Mouse (Mus musculus): ENCODE data around the gene Cryge. TPM values are rescaled to one million over a fixed set of nuclear protein-coding genes. Genes with fewer than 3 reads are reported as not detected.

The Cryge gene
- polyA plus RNA-seq, 1 experiment from 2014 or later: not detected

- Histone ChIP-seq H3K27me3 (replicated peaks) (no peaks in the 10 kb centered on the region), H3K9ac (no peak overlapping the region), H3K4me2 (no peak overlapping the region), H3K27ac (ENCODE audit: poor library complexity, severe bottlenecking) (no peak overlapping the region), H3K4me1 (replicated peaks) (peaks cover 6% of the 10 kb centered on the region), H3K4me3 (no peak overlapping the region), H3K9me3 (replicated peaks) (no peaks in the 10 kb centered on the region), H3K36me3 (no peaks in the 10 kb centered on the region)
- WGBS: 15% methylated on average over 2 of the region's 2 CpGs
- ATAC-seq (ENCODE audit: insufficient number of reproducible peaks, low FRiP score): no peak
These were observed 1.2 kb upstream of the Cryge start for GRCm38 (mm10) chr1:65052140-65052539.

GRCm38 (mm10) chr1:65051696-65052095 lies 747 bp upstream of the Cryge start:
- no peak for ATAC-seq (ENCODE audit: insufficient number of reproducible peaks, low FRiP score)
- Histone ChIP-seq H3K27ac (ENCODE audit: poor library complexity, severe bottlenecking) (no peak overlapping the region), H3K4me2 (no peak overlapping the region), H3K36me3 (no peaks in the 10 kb centered on the region), H3K9ac (no peak overlapping the region), H3K4me3 (no peak overlapping the region), H3K27me3 (replicated peaks) (no peaks in the 10 kb centered on the region), H3K9me3 (replicated peaks) (no peaks in the 10 kb centered on the region), H3K4me1 (replicated peaks) (peaks cover 6% of the 10 kb centered on the region)
- 66% methylated on average over 7 of the region's 7 CpGs for WGBS

DNA sequence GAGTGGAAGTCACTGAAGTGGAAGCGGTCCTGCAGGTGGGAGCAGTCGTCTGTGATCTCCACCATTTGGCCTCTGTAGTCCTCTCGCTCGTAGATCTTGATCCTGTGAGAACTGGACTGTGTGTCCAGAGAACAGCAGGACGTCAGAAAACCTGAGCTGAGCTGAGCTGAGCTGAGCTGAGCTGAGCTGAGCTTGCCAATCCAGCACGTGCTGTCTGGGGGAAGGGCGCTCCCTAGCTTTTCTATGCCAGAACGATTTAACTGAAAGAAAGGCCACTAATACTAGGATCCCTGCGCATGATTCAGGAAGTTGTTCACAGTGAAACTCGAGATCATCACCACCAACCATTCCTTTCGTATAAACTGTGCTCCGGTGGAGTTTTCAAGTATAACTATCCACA lies 2.2 kb downstream of the Cryge start:
- no peak for ATAC-seq (ENCODE audit: insufficient number of reproducible peaks, low FRiP score)
- Histone ChIP-seq H3K4me1 (replicated peaks) (peaks cover 6% of the 10 kb centered on the region), H3K4me3 (no peak overlapping the region), H3K27ac (ENCODE audit: poor library complexity, severe bottlenecking) (no peak overlapping the region), H3K36me3 (no peaks in the 10 kb centered on the region), H3K9ac (no peak overlapping the region), H3K27me3 (replicated peaks) (0 out of 2 replicates have a peak, but pooled peaks cover 3% of the 10 kb centered on the region), H3K9me3 (replicated peaks) (no peaks in the 10 kb centered on the region), H3K4me2 (no peak overlapping the region)
- 60% methylated on average over 12 of the region's 12 CpGs for WGBS

- Histone ChIP-seq H3K9me3 (replicated peaks) (no peaks in the 10 kb centered on the region), H3K27ac (ENCODE audit: poor library complexity, severe bottlenecking) (no peak overlapping the region), H3K27me3 (replicated peaks) (0 out of 2 replicates have a peak, but pooled peaks cover 3% of the 10 kb centered on the region), H3K4me1 (replicated peaks) (no peaks in the 10 kb centered on the region), H3K9ac (no peak overlapping the region), H3K4me2 (peak overlapping the region; percentile 43), H3K36me3 (no peaks in the 10 kb centered on the region), H3K4me3 (no peak overlapping the region)
- ATAC-seq (ENCODE audit: insufficient number of reproducible peaks, low FRiP score): no peak
- 37% methylated on average over 8 of the region's 8 CpGs for WGBS
These were observed 4.4 kb downstream of the Cryge start for GRCm38 (mm10) chr1:65046401-65047109.

DNA sequence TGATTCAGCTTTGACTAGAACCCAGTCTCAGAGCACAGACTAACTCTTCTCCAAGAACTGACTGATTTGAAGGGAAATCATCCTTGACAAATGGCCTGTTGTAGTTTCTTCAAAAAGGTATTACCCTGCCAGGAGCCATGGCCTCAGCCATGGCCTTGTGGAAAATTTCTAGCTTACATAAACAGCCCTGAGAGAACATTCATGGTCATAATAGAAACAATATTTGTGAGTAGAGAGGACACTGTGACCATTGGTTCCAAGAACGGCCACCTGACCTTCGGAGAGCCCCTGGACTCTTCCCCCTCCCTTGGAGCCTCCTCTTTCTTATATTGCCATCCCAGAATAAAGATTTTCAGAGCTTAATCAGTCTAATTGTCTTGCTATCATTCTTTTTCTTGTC lies 7.5 kb downstream of the Cryge start:
- H3K4me1 ChIP-seq (replicated peaks): peaks cover 5% of the 10 kb centered on the region; the same call in 1 of the 2 replicates
- 0 out of 2 replicates have a peak, but pooled peaks cover 3% of the 10 kb centered on the region for H3K27me3 ChIP-seq (replicated peaks)
- no peak overlapping the region for H3K27ac ChIP-seq (ENCODE audit: poor library complexity, severe bottlenecking)
- no peaks in the 10 kb centered on the region for H3K36me3 ChIP-seq
- H3K9ac ChIP-seq: no peak overlapping the region
- no peak overlapping the region for H3K4me3 ChIP-seq
- no peaks in the 10 kb centered on the region for H3K9me3 ChIP-seq (replicated peaks)
- WGBS: 87% methylated on average over 2 of the region's 2 CpGs
- no peak overlapping the region for H3K4me2 ChIP-seq
- no peak for ATAC-seq (ENCODE audit: insufficient number of reproducible peaks, low FRiP score)

GRCm38 (mm10) chr1:65041837-65042236 lies 9.1 kb downstream of the Cryge start:
- Histone ChIP-seq H3K9ac (no peak overlapping the region), H3K27ac (ENCODE audit: poor library complexity, severe bottlenecking) (no peak overlapping the region), H3K4me1 (replicated peaks) (peaks cover 5% of the 10 kb centered on the region; the same call in 1 of the 2 replicates), H3K4me2 (no peak overlapping the region), H3K27me3 (replicated peaks) (0 out of 2 replicates have a peak, but pooled peaks cover 3% of the 10 kb centered on the region), H3K9me3 (replicated peaks) (0 out of 2 replicates have a peak, but pooled peaks cover 3% of the 10 kb centered on the region), H3K4me3 (no peak overlapping the region), H3K36me3 (no peaks in the 10 kb centered on the region)
- no peak for ATAC-seq (ENCODE audit: insufficient number of reproducible peaks, low FRiP score)
- WGBS: 83% methylated on average over 3 of the region's 3 CpGs

DNA sequence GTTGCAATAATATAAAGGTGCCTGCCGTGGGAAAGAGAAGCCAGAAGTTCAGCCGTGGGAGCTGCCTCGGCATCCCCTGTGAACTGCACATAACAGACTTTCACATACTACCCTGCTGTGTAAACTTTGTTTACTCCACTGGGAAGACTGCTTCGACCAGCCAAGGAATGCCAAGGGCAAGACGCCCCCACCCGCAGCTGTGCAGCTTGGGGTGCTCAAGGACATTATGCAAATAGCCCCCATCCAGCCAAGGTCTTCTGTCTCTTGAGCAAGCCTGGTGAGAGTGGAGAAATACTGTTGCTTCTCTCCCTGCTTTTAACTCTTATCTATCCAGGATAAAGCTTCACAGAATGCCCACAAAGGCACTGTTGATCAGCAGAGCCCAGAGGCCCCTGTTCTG lies 10.1 kb downstream of the Cryge start:
- no peaks in the 10 kb centered on the region for H3K36me3 ChIP-seq
- H3K4me3 ChIP-seq: no peak overlapping the region
- no peak overlapping the region for H3K9ac ChIP-seq
- peaks cover 5% of the 10 kb centered on the region; the same call in 1 of the 2 replicates for H3K4me1 ChIP-seq (replicated peaks)
- H3K27me3 ChIP-seq (replicated peaks): 0 out of 2 replicates have a peak, but pooled peaks cover 3% of the 10 kb centered on the region
- no peak overlapping the region for H3K27ac ChIP-seq (ENCODE audit: poor library complexity, severe bottlenecking)
- 0 out of 2 replicates have a peak, but pooled peaks cover 3% of the 10 kb centered on the region for H3K9me3 ChIP-seq (replicated peaks)
- H3K4me2 ChIP-seq: no peak overlapping the region
- 65% methylated on average over 6 of the region's 6 CpGs for WGBS
- no peak for ATAC-seq (ENCODE audit: insufficient number of reproducible peaks, low FRiP score)

GRCm38 (mm10) chr1:65039679-65040078 lies 11.3 kb downstream of the Cryge start:
- Histone ChIP-seq H3K9me3 (replicated peaks) (0 out of 2 replicates have a peak, but pooled peaks cover 3% of the 10 kb centered on the region), H3K4me3 (no peak overlapping the region), H3K9ac (no peak overlapping the region), H3K4me2 (no peak overlapping the region), H3K4me1 (replicated peaks) (peaks cover 5% of the 10 kb centered on the region; the same call in 1 of the 2 replicates), H3K36me3 (no peaks in the 10 kb centered on the region), H3K27ac (ENCODE audit: poor library complexity, severe bottlenecking) (no peak overlapping the region), H3K27me3 (replicated peaks) (no peaks in the 10 kb centered on the region)
- 70% methylated on average over 3 of the region's 3 CpGs for WGBS
- ATAC-seq (ENCODE audit: insufficient number of reproducible peaks, low FRiP score): no peak

DNA sequence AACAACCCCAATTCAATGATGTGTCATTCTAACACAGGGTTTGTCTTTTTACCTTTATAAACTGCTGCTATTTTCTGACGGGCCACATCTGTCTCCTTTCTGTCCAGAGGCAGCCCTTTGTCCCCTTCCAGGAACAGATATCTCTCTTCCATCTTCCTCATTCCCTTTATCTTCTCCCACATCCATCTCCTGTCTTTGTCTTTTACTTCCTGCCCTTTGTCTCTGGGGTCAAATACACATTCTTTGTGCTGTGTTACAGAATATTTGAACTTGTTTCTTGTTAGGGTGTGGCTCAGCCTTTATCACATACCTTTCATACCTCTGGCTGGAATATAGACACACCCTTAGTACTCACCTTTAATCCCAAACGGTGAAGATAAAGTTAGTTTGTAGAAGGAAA lies 13.4 kb downstream of the Cryge start:
- Histone ChIP-seq H3K4me2 (no peak overlapping the region), H3K27me3 (replicated peaks) (no peaks in the 10 kb centered on the region), H3K4me3 (no peak overlapping the region), H3K27ac (ENCODE audit: poor library complexity, severe bottlenecking) (no peak overlapping the region), H3K36me3 (no peaks in the 10 kb centered on the region), H3K9me3 (replicated peaks) (0 out of 2 replicates have a peak, but pooled peaks cover 3% of the 10 kb centered on the region), H3K4me1 (replicated peaks) (peaks cover 5% of the 10 kb centered on the region; the same call in 1 of the 2 replicates), H3K9ac (no peak overlapping the region)
- ATAC-seq (ENCODE audit: insufficient number of reproducible peaks, low FRiP score): no peak
- WGBS: 53% methylated on average over 2 of the region's 2 CpGs

DNA sequence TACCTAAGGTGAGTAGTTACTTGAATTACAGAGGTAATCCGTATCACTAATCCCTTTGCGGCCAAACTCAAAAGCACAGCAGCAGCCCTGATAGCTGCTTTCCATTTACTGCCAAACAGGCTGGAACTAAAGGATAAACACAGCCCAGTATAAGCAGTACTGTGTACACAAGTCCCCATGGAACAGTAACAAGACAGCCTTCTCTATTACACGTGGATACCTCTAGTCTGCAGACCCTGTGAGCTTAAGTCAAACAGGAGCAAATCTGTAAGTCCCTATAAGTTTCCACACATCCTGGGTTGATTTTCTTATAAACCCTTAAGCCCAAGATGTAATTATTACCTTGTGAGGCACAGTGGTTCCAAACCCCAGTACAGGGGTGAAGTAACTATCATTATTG lies 15.4 kb downstream of the Cryge start:
- no peak overlapping the region for H3K27ac ChIP-seq (ENCODE audit: poor library complexity, severe bottlenecking)
- ATAC-seq (ENCODE audit: insufficient number of reproducible peaks, low FRiP score): no peak

GRCm38 (mm10) chr1:65032641-65033040 lies 18.3 kb downstream of the Cryge start, which contains the start of gene Akr1cl:
TSS of gene Akr1cl (minus strand) at chr1:65032759.
- ATAC-seq (ENCODE audit: insufficient number of reproducible peaks, low FRiP score): no peak
- Histone ChIP-seq H3K27ac (ENCODE audit: poor library complexity, severe bottlenecking) (no peak within 1 kb of the TSS), H3K27me3 (replicated peaks) (no peaks in the 10 kb centered on the region), H3K4me1 (replicated peaks) (no peaks in the 10 kb centered on the region), H3K4me3 (no peak within 1 kb of the TSS), H3K36me3 (no peaks in the 10 kb centered on the region), H3K4me2 (no peak within 1 kb of the TSS), H3K9ac (no peak within 1 kb of the TSS), H3K9me3 (replicated peaks) (no peaks in the 10 kb centered on the region)

More for the DNA sequence above, 15.4 kb downstream of the Cryge start:
- Histone ChIP-seq H3K36me3 (no peaks in the 10 kb centered on the region), H3K4me3 (no peak overlapping the region), H3K9ac (no peak overlapping the region), H3K4me2 (no peak overlapping the region), H3K9me3 (replicated peaks) (0 out of 2 replicates have a peak, but pooled peaks cover 3% of the 10 kb centered on the region), H3K4me1 (replicated peaks) (no peaks in the 10 kb centered on the region), H3K27me3 (replicated peaks) (no peaks in the 10 kb centered on the region)
- 53% methylated on average over 3 of the region's 3 CpGs for WGBS
